Mouse (Mus musculus) liver, adult 2 months (tissue): ENCODE measurements around the gene Cntfr. TPM values are rescaled to one million over a fixed set of nuclear protein-coding genes. Genes with fewer than 3 reads are reported as not detected.

Source experiments
- DNase-seq: peaks from one replicate; pipeline ENCODE4 v3.0.0-alpha.2; 2011; ENCODE audit warnings: low read depth, low spot score; ENCODE audit errors: extremely low read depth
- H3K27ac ChIP-seq: fragments of 200-500 bp; replicated peaks from 2 replicates; pipeline ENCODE4 v1.5.1; 2012; ENCODE audit warnings: low read depth, mild to moderate bottlenecking, control low read depth, inconsistent platforms, low read length; ENCODE audit not compliant: insufficient read depth
- H3K27me3 ChIP-seq: fragments of 200-500 bp; 2 replicates; pipeline ENCODE4 v1.6.1; 2012; ENCODE audit warnings: mild to moderate bottlenecking, moderate library complexity, low read length, inconsistent platforms; ENCODE audit not compliant: control insufficient read depth, insufficient read depth
- H3K36me3 ChIP-seq: fragments of 200-500 bp; 2 replicates; pipeline ENCODE4 v1.6.1; 2012; ENCODE audit warnings: low read length, inconsistent platforms; ENCODE audit not compliant: control insufficient read depth, insufficient read depth
- H3K4me1 ChIP-seq: fragments of 200-500 bp; 2 replicates; pipeline ENCODE4 v1.6.1; 2011; ENCODE audit warnings: low read length; ENCODE audit not compliant: control insufficient read depth, insufficient read depth
- H3K4me3 ChIP-seq: fragments of 200-500 bp; 2 replicates; pipeline ENCODE4 v1.5.1; 2011; ENCODE audit warnings: low read depth, mild to moderate bottlenecking, control low read depth, low read length, moderate library complexity; ENCODE audit not compliant: insufficient read depth
- H3K79me2 ChIP-seq: fragments of 200-500 bp; 2 replicates; pipeline ENCODE4 v1.6.1; 2012; ENCODE audit warnings: inconsistent platforms, mild to moderate bottlenecking, low read length, moderate library complexity; ENCODE audit not compliant: control insufficient read depth, insufficient read depth
- H3K9ac ChIP-seq: fragments of 200-500 bp; 2 replicates; pipeline ENCODE4 v1.6.1; 2012; ENCODE audit warnings: low read depth, mild to moderate bottlenecking, control low read depth, inconsistent platforms, low read length
- CTCF ChIP-seq: fragments of 200-500 bp; IDR thresholded peaks from 2 replicates; pipeline ENCODE4 v1.5.1; 2011; ENCODE audit warnings: low read depth, low read length, control low read depth
- POLR2A ChIP-seq: fragments of 200-500 bp; IDR thresholded peaks from 2 replicates; pipeline ENCODE4 v1.6.1; 2011; ENCODE audit warnings: low read length, control low read depth; ENCODE audit not compliant: insufficient read depth; ENCODE audit errors: extremely low read depth
- WGBS: fragments of 180-500 bp; shearing (Covaris S2); methylation state at CpG from one replicate; pipeline ENCODE4 v1.1.7; 2018; 5-methylcytosine and 5-hydroxymethylcytosine counted together
- polyA plus RNA-seq: library from polyadenylated mRNA; depleted of rRNA; stranded (reverse); fragments of >200 nt; gene quantifications from 2 replicates; pipeline ENCODE4 v1.2.3, GENCODE M21; 2012
- total RNA-seq: library from RNA; depleted of rRNA; stranded (reverse); fragments of >200 nt; gene quantifications from 2 replicates; pipeline ENCODE4 v1.2.3, GENCODE M21; 2014

The Cntfr gene
- total and polyA plus RNA-seq, 2 experiments: 0.74 to 2.3 TPM

- H3K27ac ChIP-seq: no peak overlapping the region
- H3K4me1 ChIP-seq: no peaks in the 10 kb centered on the region
- no peak for DNase-seq
- WGBS: 64% methylated on average over 17 of the region's 17 CpGs
- TF ChIP-seq POLR2A: no peak
- no peak for TF ChIP-seq CTCF
- no peak overlapping the region for H3K4me3 ChIP-seq
- peaks cover 3% of the 10 kb centered on the region; the same call in 1 of the 2 replicates for H3K27me3 ChIP-seq
- no peaks in the 10 kb centered on the region for H3K79me2 ChIP-seq
- no peaks in the 10 kb centered on the region for H3K36me3 ChIP-seq
- no peak overlapping the region for H3K9ac ChIP-seq
Observed at GRCm38 (mm10) chr4:41676248-41677005, 20.5 kb downstream of the Cntfr start.

- H3K27ac ChIP-seq: no peak overlapping the region
- H3K27me3 ChIP-seq: no peaks in the 10 kb centered on the region
- TF ChIP-seq CTCF: no peak
- no peak for TF ChIP-seq POLR2A
- DNase-seq: no peak
- H3K4me1 ChIP-seq: no peaks in the 10 kb centered on the region
- no peaks in the 10 kb centered on the region for H3K79me2 ChIP-seq
- no peak overlapping the region for H3K4me3 ChIP-seq
- H3K36me3 ChIP-seq: no peaks in the 10 kb centered on the region
- no peak overlapping the region for H3K9ac ChIP-seq
- WGBS: 88% methylated on average over 19 of the region's 19 CpGs
Observed at GRCm38 (mm10) chr4:41673186-41673585, 23.7 kb downstream of the Cntfr start.

GRCm38 (mm10) chr4:41672522-41672963 is 24.3 kb downstream of the Cntfr start:
- no peak overlapping the region for H3K9ac ChIP-seq
- H3K27me3 ChIP-seq: no peaks in the 10 kb centered on the region
- 67% methylated on average over 8 of the region's 8 CpGs for WGBS
- H3K36me3 ChIP-seq: no peaks in the 10 kb centered on the region
- H3K27ac ChIP-seq: no peak overlapping the region
- no peaks in the 10 kb centered on the region for H3K4me1 ChIP-seq
- no peak overlapping the region for H3K4me3 ChIP-seq
- H3K79me2 ChIP-seq: no peaks in the 10 kb centered on the region
- no peak for TF ChIP-seq POLR2A
- TF ChIP-seq CTCF: no peak
- DNase-seq: no peak

DNA sequence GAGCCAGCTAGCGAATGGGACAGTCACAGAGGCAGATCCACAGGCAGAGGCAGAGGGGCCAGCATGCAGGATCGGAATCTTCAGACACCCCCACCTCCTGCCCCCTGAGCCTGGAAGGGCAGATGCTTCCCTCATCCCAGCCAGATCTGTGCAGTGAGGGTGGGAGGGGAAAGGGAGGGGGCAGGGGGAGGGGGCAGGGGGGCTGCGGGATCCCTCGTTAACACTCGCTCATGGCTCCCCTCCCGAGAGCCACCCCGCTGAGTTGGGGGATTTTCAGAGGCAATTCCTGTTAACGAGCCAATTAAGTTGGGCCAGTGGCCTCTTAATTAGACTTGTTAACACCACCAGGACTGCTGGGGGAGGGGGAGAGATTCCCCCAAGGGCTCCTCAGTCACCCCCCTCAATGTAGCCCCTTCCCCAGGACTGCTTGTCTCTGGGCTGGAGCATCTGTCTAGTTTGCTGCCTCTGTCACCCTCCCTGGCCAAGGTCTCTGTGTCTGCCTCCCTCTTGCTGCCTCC is 24.9 kb downstream of the Cntfr start:
- no peaks in the 10 kb centered on the region for H3K79me2 ChIP-seq
- no peaks in the 10 kb centered on the region for H3K4me1 ChIP-seq
- no peak overlapping the region for H3K4me3 ChIP-seq
- no peak for TF ChIP-seq POLR2A
- no peak for TF ChIP-seq CTCF
- H3K9ac ChIP-seq: no peak overlapping the region
- WGBS: 52% methylated on average over 8 of the region's 8 CpGs
- H3K36me3 ChIP-seq: no peaks in the 10 kb centered on the region
- no peaks in the 10 kb centered on the region for H3K27me3 ChIP-seq
- DNase-seq: no peak
- H3K27ac ChIP-seq: no peak overlapping the region

GRCm38 (mm10) chr4:41671500-41671899 is 25.4 kb downstream of the Cntfr start:
- no peak for DNase-seq
- 59% methylated on average over 5 of the region's 5 CpGs for WGBS
- H3K4me1 ChIP-seq: no peaks in the 10 kb centered on the region
- no peak overlapping the region for H3K4me3 ChIP-seq
- no peaks in the 10 kb centered on the region for H3K79me2 ChIP-seq
- H3K27me3 ChIP-seq: no peaks in the 10 kb centered on the region
- no peak overlapping the region for H3K9ac ChIP-seq
- H3K36me3 ChIP-seq: no peaks in the 10 kb centered on the region
- H3K27ac ChIP-seq: no peak overlapping the region
- no peak for TF ChIP-seq POLR2A
- no peak for TF ChIP-seq CTCF

GRCm38 (mm10) chr4:41670836-41671235 is 26.1 kb downstream of the Cntfr start:
- WGBS: 83% methylated on average over 18 of the region's 18 CpGs
- Histone ChIP-seq H3K79me2 (no peaks in the 10 kb centered on the region), H3K27me3 (no peaks in the 10 kb centered on the region), H3K27ac (no peak overlapping the region), H3K4me3 (no peak overlapping the region), H3K9ac (no peak overlapping the region), H3K4me1 (no peaks in the 10 kb centered on the region), H3K36me3 (no peaks in the 10 kb centered on the region)
- no peak for TF ChIP-seq CTCF
- TF ChIP-seq POLR2A: no peak
- DNase-seq: no peak
